8 mouse cellular contexts compared by ENCODE assay signal in genomic region chr11:8215634-8216033, GRCm38 (mm10).
A peak's percentile ranks its signal among the peaks of the same experiment; 100 is the strongest.
DNase-seq lines count a peak whose midpoint lies in the region; TF ChIP-seq lines count a peak whose summit lies in the region.
"Had no signal": no experiment of that assay in that cellular context is flagged by ENCODE, and none has a peak within 500 bp of the region (broad histone marks: within the 10 kb centered on the region; RNA-seq: fewer than 3 reads in every experiment).

No protein-coding gene starts in this region.

- no peak for TF ChIP-seq CTCF in left cerebral cortex, adult 2 months (IDR thresholded peaks at IDR 0.05)
- no peak for TF ChIP-seq CTCF in gastrocnemius, adult 2 months (IDR thresholded peaks at IDR 0.05)

- peak overlapping the region; percentile 55; the same call in 1 of the 2 replicates for H3K27ac ChIP-seq in left cerebral cortex, adult 2 months
- H3K27ac ChIP-seq in gastrocnemius, adult 2 months: peak overlapping the region; percentile 83
- H3K27ac ChIP-seq: embryonic facial prominence, embryonic 12.5 days had no signal

- intact Hi-C loops in left cerebral cortex, adult 2 months (cut with DNase I): no loop called here
- intact Hi-C loops in gastrocnemius, adult 2 months (cut with DNase I): no loop called here
- intact Hi-C loops in heart, postnatal 25 days (cut with DNase I): no loop called here

- H3K4me3 ChIP-seq in left cerebral cortex, adult 2 months: no peak overlapping the region
- no peak overlapping the region for H3K4me3 ChIP-seq in gastrocnemius, adult 2 months
- H3K4me3 ChIP-seq: embryonic facial prominence, embryonic 12.5 days had no signal

- DNase-seq in left cerebral cortex, adult 2 months (ENCODE audit: extremely low spot score in 1 of 2, low spot score in 2 of 2): no peak
- no peak for DNase-seq in left cerebral cortex, adult 8-10 months (ENCODE audit: low spot score in 2 of 2)
- DNase-seq in gastrocnemius, adult 2 months: peak; percentile 68
- DNase-seq in heart, postnatal 25 days (ENCODE audit: low spot score): peak; percentile 63
- DNase-seq in lung, postnatal 14 days: peak; percentile 75
- DNase-seq in T-cell, adult 2 months (ENCODE audit: low spot score): no peak
- DNase-seq in yolk sac, embryonic 10.5 days (ENCODE audit: low spot score): no peak

Comparison
In these comparisons a context has a peak if more than half of its experiments do, and no peak if none do; other contexts are left out.
1. DNase-seq: peak in gastrocnemius, adult 2 months (single experiment), heart, postnatal 25 days (single experiment) and lung, postnatal 14 days (single experiment); none in left cerebral cortex, adult 2 months (0 of 2), left cerebral cortex, adult 8-10 months (0 of 2), T-cell, adult 2 months (single experiment) and yolk sac, embryonic 10.5 days (single experiment).